Mouse (Mus musculus) spleen, adult 2 months (tissue): ENCODE data around the gene Fermt2. TPM values are rescaled to one million over a fixed set of nuclear protein-coding genes. Genes with fewer than 3 reads are reported as not detected.

Experiments
- DNase-seq, 2 experiments: peaks; one replicate each; pipeline versions ENCODE4 v3.0.0 to v3.0.0-alpha.2; 2012 to 2021; ENCODE audit warnings: low spot score in 2 of 2, low read depth in 1 of 2
- H3K27ac ChIP-seq: fragments of 200-500 bp; 2 replicates; pipeline ENCODE4 v1.5.1; 2012; ENCODE audit warnings: low read length, inconsistent platforms; ENCODE audit not compliant: insufficient read depth
- H3K27me3 ChIP-seq: fragments of 200-500 bp; 2 replicates; pipeline ENCODE4 v1.6.1; 2012; ENCODE audit warnings: mild to moderate bottlenecking, moderate library complexity, low read length, inconsistent platforms; ENCODE audit not compliant: control insufficient read depth, insufficient read depth
- H3K36me3 ChIP-seq: fragments of 200-500 bp; 2 replicates; pipeline ENCODE4 v1.6.1; 2012; ENCODE audit warnings: mild to moderate bottlenecking, low read length, inconsistent platforms; ENCODE audit not compliant: control insufficient read depth, insufficient read depth
- H3K4me1 ChIP-seq: fragments of 200-500 bp; 2 replicates; pipeline ENCODE4 v1.6.1; 2011; ENCODE audit warnings: inconsistent platforms; ENCODE audit not compliant: control insufficient read depth, insufficient read depth, insufficient read length
- H3K4me3 ChIP-seq: fragments of 200-500 bp; 2 replicates; pipeline ENCODE4 v1.5.1; 2011; ENCODE audit warnings: mild to moderate bottlenecking, inconsistent platforms; ENCODE audit not compliant: insufficient read depth, insufficient read length; ENCODE audit errors: extremely low read depth
- CTCF ChIP-seq: fragments of 200-500 bp; IDR thresholded peaks from 2 replicates; pipeline ENCODE4 v1.5.1; 2011; ENCODE audit warnings: mild to moderate bottlenecking, inconsistent platforms; ENCODE audit not compliant: insufficient read depth, insufficient read length, insufficient replicate concordance; ENCODE audit errors: extremely low read depth
- POLR2A ChIP-seq: fragments of 200-500 bp; IDR thresholded peaks from 2 replicates; pipeline ENCODE4 v1.6.1; 2011; ENCODE audit warnings: low read depth, low read length, inconsistent platforms
- WGBS: fragments of 180-500 bp; shearing (Covaris S2); methylation state at CpG from one replicate; pipeline ENCODE4 v1.1.7; 2018; 5-methylcytosine and 5-hydroxymethylcytosine counted together
- polyA plus RNA-seq: library from polyadenylated mRNA; depleted of rRNA; stranded (reverse); fragments of >200 nt; gene quantifications from 2 replicates; pipeline ENCODE4 v1.2.3, GENCODE M21; 2012

Fermt2 gene
- polyA plus RNA-seq, 1 experiment = 7.9 TPM

DNA sequence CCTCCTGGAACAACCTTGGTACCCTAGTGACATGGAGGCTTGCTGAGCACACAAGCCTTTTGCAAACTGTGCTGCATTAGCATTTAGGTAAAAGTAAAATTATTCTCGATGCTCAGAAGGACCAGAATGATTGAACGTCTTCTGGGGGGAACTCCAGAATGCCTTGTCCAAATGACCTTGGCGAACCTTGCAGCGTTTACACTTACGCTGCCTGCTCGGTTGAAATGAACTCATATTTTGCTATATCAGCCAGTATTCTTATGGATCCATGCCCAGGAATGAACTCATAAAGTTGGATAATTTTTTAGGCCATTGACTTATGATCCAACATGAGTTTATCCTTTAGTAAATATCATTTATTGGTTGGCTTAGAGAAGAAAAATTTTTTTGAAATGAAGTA is 24.4 kb upstream of the Fermt2 start:
- no peaks in the 10 kb centered on the region for H3K4me1 ChIP-seq
- H3K36me3 ChIP-seq = no peaks in the 10 kb centered on the region
- WGBS = 85% methylated on average over 6 of the region's 6 CpGs
- DNase-seq = no peak
- no peaks in the 10 kb centered on the region for H3K27me3 ChIP-seq
- no peak overlapping the region for H3K27ac ChIP-seq
- TF ChIP-seq CTCF = no peak
- TF ChIP-seq POLR2A = no peak
- H3K4me3 ChIP-seq = no peak overlapping the region

DNA sequence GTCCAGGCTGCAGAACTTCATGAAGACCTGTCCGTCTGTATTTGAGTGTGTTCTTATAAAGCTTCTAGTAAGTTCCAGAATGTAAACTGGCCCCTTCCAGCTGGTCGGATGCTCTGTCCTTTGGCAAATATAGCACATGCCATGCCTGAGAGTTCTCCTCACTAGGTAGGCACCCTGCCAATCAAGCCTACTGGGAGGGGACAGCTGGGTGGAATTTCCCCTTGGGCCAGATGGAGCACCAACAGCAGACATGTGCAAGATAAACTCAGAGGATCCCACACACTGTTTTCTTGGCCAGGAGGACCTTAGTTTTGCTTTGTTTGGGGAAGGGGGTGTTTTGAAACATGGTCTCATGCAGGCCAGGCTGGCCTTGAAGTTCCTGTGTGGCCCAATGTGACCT is 23.9 kb upstream of the Fermt2 start:
- no peak overlapping the region for H3K27ac ChIP-seq
- H3K27me3 ChIP-seq = no peaks in the 10 kb centered on the region
- H3K4me3 ChIP-seq = no peak overlapping the region
- TF ChIP-seq POLR2A = no peak
- no peaks in the 10 kb centered on the region for H3K36me3 ChIP-seq
- 76% methylated on average over 2 of the region's 2 CpGs for WGBS
- no peak for DNase-seq
- H3K4me1 ChIP-seq = no peaks in the 10 kb centered on the region

DNA sequence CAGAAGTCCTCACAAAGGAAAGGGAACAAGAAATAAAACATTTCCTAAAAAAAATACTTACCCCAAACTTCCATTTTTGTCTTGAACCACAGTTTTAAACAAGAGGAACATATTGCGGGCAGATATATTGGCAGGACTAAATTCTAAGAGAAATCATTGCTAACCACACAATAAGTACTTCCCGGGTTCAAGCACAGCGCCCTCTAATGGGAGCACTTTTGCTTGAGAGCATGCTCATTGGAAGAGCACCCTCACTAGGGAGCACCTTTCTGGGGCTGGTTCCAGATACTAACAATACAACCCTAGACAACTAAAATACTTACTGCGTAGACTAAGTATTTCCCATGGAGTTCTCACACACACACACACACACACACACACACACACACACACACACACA is 22.5 kb upstream of the Fermt2 start:
- no peak overlapping the region for H3K4me3 ChIP-seq
- no peaks in the 10 kb centered on the region for H3K36me3 ChIP-seq
- no peak for DNase-seq
- TF ChIP-seq CTCF (no peak), POLR2A (no peak)
- H3K27me3 ChIP-seq = no peaks in the 10 kb centered on the region
- 54% methylated on average over 4 of the region's 4 CpGs for WGBS
- H3K27ac ChIP-seq = no peak overlapping the region
- H3K4me1 ChIP-seq = no peaks in the 10 kb centered on the region

DNA sequence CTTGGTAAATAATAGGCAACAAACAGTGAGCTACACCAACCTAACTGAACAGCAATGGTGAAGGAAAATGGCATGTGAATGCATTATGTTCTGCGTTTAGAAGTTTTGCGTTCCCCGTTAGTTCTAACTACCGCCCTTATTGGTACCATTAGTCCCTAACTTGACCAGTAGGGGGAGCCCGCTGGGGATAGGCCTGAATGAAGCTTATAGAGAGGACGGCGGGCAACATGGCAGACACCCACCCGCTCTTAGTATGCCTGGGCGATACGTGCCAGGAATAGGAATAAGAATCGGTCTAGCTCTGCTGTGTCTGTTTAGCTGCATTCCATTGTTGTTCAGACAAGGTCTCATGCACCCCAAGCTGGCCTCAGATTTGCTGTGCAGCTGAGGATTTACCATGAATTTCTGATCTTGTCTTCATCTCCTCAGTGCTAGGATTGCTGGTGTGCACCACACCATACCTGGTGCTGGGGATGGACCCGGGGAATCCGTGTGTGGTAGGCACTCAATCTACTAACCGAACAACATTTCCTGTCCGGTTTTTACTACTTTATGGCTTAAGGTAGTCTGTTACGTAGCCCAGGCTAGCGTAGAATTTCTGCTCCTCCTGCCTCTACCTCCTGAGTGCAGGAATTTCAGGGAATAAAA is 21.3 kb upstream of the Fermt2 start:
- H3K36me3 ChIP-seq = no peaks in the 10 kb centered on the region
- no peaks in the 10 kb centered on the region for H3K4me1 ChIP-seq
- no peaks in the 10 kb centered on the region for H3K27me3 ChIP-seq
- TF ChIP-seq CTCF (peak; percentile 18; the same call in 1 of the 2 replicates), POLR2A (no peak)
- H3K4me3 ChIP-seq = no peak overlapping the region
- WGBS = 69% methylated on average over 17 of the region's 17 CpGs
- no peak overlapping the region for H3K27ac ChIP-seq
- DNase-seq = no peak

DNA sequence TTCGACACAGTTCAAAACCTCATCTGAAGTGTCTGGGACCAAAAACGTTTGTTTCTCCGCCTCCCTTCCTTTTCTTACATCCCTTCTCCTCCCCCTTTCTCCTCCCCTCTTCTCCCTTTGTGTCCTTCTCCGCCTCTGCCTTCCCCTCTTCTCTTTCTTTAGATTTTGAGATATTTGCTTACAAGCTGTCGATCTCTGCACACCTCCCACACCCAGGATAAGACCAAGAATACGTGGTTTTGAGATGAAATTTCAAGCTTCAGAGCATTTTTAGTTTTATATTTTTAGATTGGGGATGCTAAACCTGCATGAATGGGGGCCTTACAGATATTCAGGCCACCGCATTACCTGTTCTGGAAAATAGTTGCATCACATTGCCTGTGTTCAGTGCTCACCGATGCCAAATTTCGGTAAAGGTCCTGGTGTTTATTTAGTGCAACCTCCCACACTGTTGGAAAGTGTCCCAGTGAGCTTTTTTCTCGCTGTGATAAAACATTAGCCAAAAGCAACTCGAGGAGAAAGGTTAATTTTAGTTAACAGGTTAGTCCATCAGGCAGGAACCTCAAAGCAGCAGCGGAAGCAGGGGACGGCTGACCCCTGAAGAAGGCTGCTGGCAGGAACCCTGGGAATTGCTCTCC is 20.2 kb upstream of the Fermt2 start:
- no peak overlapping the region for H3K4me3 ChIP-seq
- no peak for DNase-seq
- 79% methylated on average over 13 of the region's 13 CpGs for WGBS
- TF ChIP-seq POLR2A (no peak), CTCF (no peak)
- H3K27ac ChIP-seq = no peak overlapping the region
- H3K36me3 ChIP-seq = no peaks in the 10 kb centered on the region
- no peaks in the 10 kb centered on the region for H3K27me3 ChIP-seq
- H3K4me1 ChIP-seq = no peaks in the 10 kb centered on the region

DNA sequence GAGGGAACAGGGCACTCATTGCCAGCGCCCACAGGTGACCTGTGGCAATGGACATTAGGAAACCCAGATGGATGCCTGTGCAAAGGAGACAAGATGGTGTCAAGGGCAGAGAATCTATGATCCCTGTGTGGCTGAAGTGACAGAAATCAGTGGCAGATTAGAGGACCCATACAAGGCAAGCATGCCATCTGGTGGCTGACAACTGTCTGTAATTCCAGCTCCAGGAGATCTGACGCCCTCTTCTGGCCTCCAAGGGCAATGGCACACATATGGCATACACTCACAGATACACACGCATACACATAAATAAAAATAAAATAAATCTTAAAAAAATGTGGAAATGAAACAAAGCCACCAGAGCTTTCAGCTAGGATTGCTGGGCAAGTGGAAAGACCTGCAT is 18.2 kb upstream of the Fermt2 start:
- no peak overlapping the region for H3K4me3 ChIP-seq
- no peaks in the 10 kb centered on the region for H3K4me1 ChIP-seq
- 80% methylated on average over 3 of the region's 3 CpGs for WGBS
- H3K36me3 ChIP-seq = no peaks in the 10 kb centered on the region
- no peak for TF ChIP-seq POLR2A
- no peak for TF ChIP-seq CTCF
- H3K27ac ChIP-seq = no peak overlapping the region
- no peaks in the 10 kb centered on the region for H3K27me3 ChIP-seq
- no peak for DNase-seq

DNA sequence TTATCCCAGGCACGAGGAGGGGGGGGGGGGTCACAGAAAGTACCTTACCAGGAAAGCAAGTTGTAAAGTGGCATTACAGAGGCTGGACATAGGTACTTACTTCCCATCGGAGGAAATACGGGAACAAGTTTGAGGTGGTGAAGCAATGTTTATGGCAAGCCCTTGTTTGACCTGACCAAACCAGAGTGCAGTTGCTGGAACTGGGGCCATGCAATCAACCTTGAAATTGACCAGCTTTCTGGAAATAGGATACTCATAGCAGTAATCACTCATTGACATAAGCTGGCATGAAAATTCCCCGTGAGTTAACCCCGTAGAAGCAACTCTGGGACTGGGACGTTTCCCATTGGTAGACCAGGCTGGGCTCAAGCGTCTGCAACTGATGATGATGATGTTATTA is 15.0 kb upstream of the Fermt2 start:
- H3K27me3 ChIP-seq = no peaks in the 10 kb centered on the region
- no peak overlapping the region for H3K4me3 ChIP-seq
- H3K4me1 ChIP-seq = no peaks in the 10 kb centered on the region
- TF ChIP-seq CTCF (no peak), POLR2A (no peak)
- DNase-seq = no peak
- 75% methylated on average over 7 of the region's 7 CpGs for WGBS
- no peak overlapping the region for H3K27ac ChIP-seq
- H3K36me3 ChIP-seq = no peaks in the 10 kb centered on the region
